ENCODE assay signal across 21 mouse cellular contexts in the genomic region with DNA sequence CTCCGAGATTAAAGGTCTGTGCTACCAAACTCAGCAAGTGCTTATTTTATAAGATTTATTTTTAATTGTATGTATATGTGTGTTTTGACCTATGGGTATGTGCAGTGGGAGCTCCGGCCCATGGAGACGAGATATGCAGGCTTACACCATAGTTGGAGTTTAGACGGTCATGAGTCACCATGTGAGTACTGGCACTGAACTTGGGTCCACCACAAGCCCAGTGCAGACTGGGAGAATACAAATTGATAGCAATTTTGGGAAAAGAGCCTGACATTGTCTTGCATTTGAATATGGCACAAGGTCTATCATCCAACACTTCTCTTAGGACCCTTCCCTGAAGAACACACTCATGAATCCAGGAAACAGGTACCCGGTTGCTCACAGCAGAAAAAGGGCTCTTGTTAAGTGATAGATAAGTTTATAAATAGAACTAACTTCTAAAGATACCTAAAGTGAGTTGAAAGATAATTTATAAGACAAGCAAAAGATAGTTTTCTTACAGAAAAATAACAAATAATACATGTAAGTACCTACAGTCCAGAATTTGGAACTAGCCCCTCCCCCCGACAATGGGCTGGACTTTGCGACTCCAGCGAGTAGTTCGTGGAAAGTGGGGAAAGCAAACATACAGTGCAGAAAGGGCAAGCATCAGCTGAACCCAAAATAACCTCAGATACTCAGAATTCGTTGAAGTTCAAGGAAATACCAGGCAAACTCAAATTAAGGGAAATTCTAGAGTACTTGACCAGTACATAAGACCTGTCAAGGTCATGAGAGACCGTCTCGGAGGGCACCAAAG. TPM values are rescaled to one million over a fixed set of nuclear protein-coding genes. Genes with fewer than 3 reads are reported as not detected.
DNase-seq lines count a peak whose midpoint lies in the region; ATAC-seq and TF ChIP-seq lines count a peak whose summit lies in the region.
"Had no signal": no experiment of that assay in that cellular context is flagged by ENCODE, and none has a peak within 500 bp of the region (broad histone marks: within the 10 kb centered on the region; RNA-seq: fewer than 3 reads in every experiment).

No protein-coding gene starts in this region.

- no peak overlapping the region for H3K4me3 ChIP-seq in kidney, adult 2 months (ENCODE audit: insufficient read depth, low read depth, low read length)
- no peak overlapping the region for H3K4me3 ChIP-seq in brown adipose tissue, adult 24 weeks (ENCODE audit: insufficient read depth, low read depth, low read length)
- no peak overlapping the region for H3K4me3 ChIP-seq in liver, embryonic 14.5 days (ENCODE audit: insufficient read depth in 1 of 2, low read depth in 2 of 2, low read length in 2 of 2)
- H3K4me3 ChIP-seq in forebrain, embryonic 10.5 days, result no peak overlapping the region
- H3K4me3 ChIP-seq in stomach, postnatal 0 days (ENCODE audit: low read depth, low read length), result no peak overlapping the region
- H3K4me3 ChIP-seq: embryonic facial prominence, embryonic 10.5 days; gastrocnemius, adult 2 months; heart, embryonic 10.5 days; hindbrain, embryonic 12.5 days had no signal

- no peaks in the 10 kb centered on the region for H3K27me3 ChIP-seq in kidney, adult 2 months (replicated peaks; ENCODE audit: control insufficient read depth, insufficient read depth, low read length)
- no peaks in the 10 kb centered on the region for H3K27me3 ChIP-seq in liver, embryonic 14.5 days (ENCODE audit: control insufficient read depth, insufficient read depth, low read length)
- H3K27me3 ChIP-seq in forebrain, embryonic 10.5 days (ENCODE audit: poor library complexity, severe bottlenecking), result no peaks in the 10 kb centered on the region
- no peaks in the 10 kb centered on the region for H3K27me3 ChIP-seq in stomach, postnatal 0 days (ENCODE audit: control insufficient read depth, insufficient read depth, low read length)
- H3K27me3 ChIP-seq: hindbrain, embryonic 12.5 days had no signal

- H3K36me3 ChIP-seq in kidney, adult 2 months (ENCODE audit: control insufficient read depth, insufficient read depth, low read length), result peaks cover 7% of the 10 kb centered on the region
- peaks cover 6% of the 10 kb centered on the region for H3K36me3 ChIP-seq in liver, embryonic 14.5 days (replicated peaks; ENCODE audit: control insufficient read depth, insufficient read depth, low read depth)
- H3K36me3 ChIP-seq in forebrain, embryonic 10.5 days (replicated peaks), result peaks cover 48% of the 10 kb centered on the region
- H3K36me3 ChIP-seq in stomach, postnatal 0 days (ENCODE audit: control insufficient read depth, insufficient read depth, low read length), result peaks cover 20% of the 10 kb centered on the region

- peak; percentile 58 for DNase-seq in kidney, adult 2 months
- DNase-seq in kidney, postnatal 4 days, result no peak
- peak in 1 of 3 experiments; percentile 20 for DNase-seq in liver, embryonic 14.5 days (ENCODE audit: low read depth in 3 of 3, low spot score in 3 of 3)
- peak; percentile 51 for DNase-seq in yolk sac, embryonic 10.5 days (ENCODE audit: low spot score)
- DNase-seq in forebrain, embryonic 10.5 days (ENCODE audit: extremely low spot score, low spot score), result no peak
- DNase-seq in urinary bladder, postnatal 4 days (ENCODE audit: low spot score in 2 of 2), result no peak
- no peak for DNase-seq in stomach, postnatal 0 days (ENCODE audit: low spot score)
- DNase-seq: adrenal gland, postnatal 14 days; cerebellum, adult 18-20 months; cerebellum, adult 9-11 months; cerebellum, postnatal 36 days; gastrocnemius, adult 2 months; gastrocnemius, postnatal 25 days; heart, postnatal 10 days; heart, postnatal 4 days had no signal

- TF ChIP-seq POLR2A in kidney, adult 2 months (IDR thresholded peaks at IDR 0.05; ENCODE audit: low read depth, low read length), result no peak

- H3K9me3 ChIP-seq in liver, embryonic 14.5 days (ENCODE audit: control insufficient read depth, low read length), result no peaks in the 10 kb centered on the region
- H3K9me3 ChIP-seq in forebrain, embryonic 10.5 days, result no peaks in the 10 kb centered on the region
- no peaks in the 10 kb centered on the region for H3K9me3 ChIP-seq in stomach, postnatal 0 days (ENCODE audit: control insufficient read depth, low read length)
- H3K9me3 ChIP-seq: embryonic facial prominence, embryonic 10.5 days; heart, embryonic 10.5 days; hindbrain, embryonic 12.5 days had no signal

- no peak overlapping the region for H3K27ac ChIP-seq in kidney, adult 2 months (ENCODE audit: insufficient read depth, low read depth, low read length)
- H3K27ac ChIP-seq in brown adipose tissue, adult 24 weeks (replicated peaks; ENCODE audit: low read depth, low read length), result 0 out of 2 replicates have a peak overlapping the region, but pooled peaks have one; percentile 11
- H3K27ac ChIP-seq in liver, embryonic 14.5 days, result no peak overlapping the region
- H3K27ac ChIP-seq in forebrain, embryonic 10.5 days, result no peak overlapping the region
- H3K27ac ChIP-seq in stomach, postnatal 0 days (replicated peaks), result no peak overlapping the region
- H3K27ac ChIP-seq: embryonic facial prominence, embryonic 10.5 days; gastrocnemius, adult 2 months; heart, embryonic 10.5 days; hindbrain, embryonic 12.5 days had no signal

- 0 out of 2 replicates have a peak, but pooled peaks have one; percentile 9 for TF ChIP-seq EP300 in liver, embryonic 14.5 days (IDR thresholded peaks at IDR 0.05; ENCODE audit: low read depth)
- no peak for TF ChIP-seq EP300 in stomach, postnatal 0 days (optimal IDR thresholded peaks at IDR 0.05)

- WGBS in kidney, adult 2 months, result 73% methylated on average over 12 of the region's 12 CpGs
- 80% methylated on average over 12 of the region's 12 CpGs for WGBS in liver, embryonic 14.5 days (ENCODE audit: insufficient replicate concordance)
- 95% methylated on average over 12 of the region's 12 CpGs for WGBS in forebrain, embryonic 10.5 days
- 88% methylated on average over 12 of the region's 12 CpGs for WGBS in stomach, postnatal 0 days

- H3K4me2 ChIP-seq in liver, embryonic 14.5 days (ENCODE audit: low read depth), result no peak overlapping the region
- no peak overlapping the region for H3K4me2 ChIP-seq in stomach, postnatal 0 days (replicated peaks; ENCODE audit: low read depth)
- H3K4me2 ChIP-seq: hindbrain, embryonic 12.5 days had no signal

- TF ChIP-seq CTCF in kidney, adult 2 months (conservative IDR thresholded peaks at IDR 0.05; ENCODE audit: insufficient read depth, insufficient read length, low read depth, low read length), result no peak
- no peak for TF ChIP-seq CTCF in liver, embryonic 14.5 days (IDR thresholded peaks at IDR 0.05; ENCODE audit: low read depth)
- no peak for TF ChIP-seq CTCF in stomach, postnatal 0 days (IDR thresholded peaks at IDR 0.05; ENCODE audit: low read depth)

- ATAC-seq in liver, embryonic 14.5 days (ENCODE audit: insufficient read depth), result peak; percentile 63
- no peak for ATAC-seq in stomach, postnatal 0 days (ENCODE audit: low FRiP score, low TSS enrichment)
- ATAC-seq: forebrain, embryonic 14.5 days; hindbrain, embryonic 16.5 days had no signal

- H3K4me1 ChIP-seq in kidney, adult 2 months (ENCODE audit: control insufficient read depth, insufficient read depth, low read length), result no peaks in the 10 kb centered on the region; the same call in 1 of the 2 replicates
- H3K4me1 ChIP-seq in brown adipose tissue, adult 24 weeks (ENCODE audit: control insufficient read depth, insufficient read depth, insufficient read length, low read length), result no peaks in the 10 kb centered on the region
- no peaks in the 10 kb centered on the region; a peak in 1 of 4 replicates for H3K4me1 ChIP-seq in liver, embryonic 14.5 days (replicated peaks; ENCODE audit: control insufficient read depth in 2 of 2, insufficient read depth in 2 of 2, low read length in 1 of 2)
- no peaks in the 10 kb centered on the region for H3K4me1 ChIP-seq in forebrain, embryonic 10.5 days
- no peaks in the 10 kb centered on the region for H3K4me1 ChIP-seq in stomach, postnatal 0 days (replicated peaks; ENCODE audit: control insufficient read depth, insufficient read depth)
- H3K4me1 ChIP-seq: embryonic facial prominence, embryonic 10.5 days; heart, embryonic 10.5 days; hindbrain, embryonic 12.5 days had no signal

- no peak overlapping the region for H3K9ac ChIP-seq in liver, embryonic 14.5 days (replicated peaks)
- H3K9ac ChIP-seq in stomach, postnatal 0 days (ENCODE audit: low read length), result no peak overlapping the region
- H3K9ac ChIP-seq: hindbrain, embryonic 12.5 days had no signal

RNA-seq across cellular contexts. Expression of a gene that starts 17.6 kb away (rescaled TPM):
- 0.05 TPM in 1 of 2 replicates, not detected in the other for polyA plus RNA-seq in kidney, adult 2 months (2012; rRNA removed)
- polyA plus RNA-seq in brown adipose tissue, adult 24 weeks (2012; ENCODE audit: insufficient read depth, insufficient read length, missing spikeins), result not detected in 2 replicates
- polyA plus RNA-seq in liver, embryonic 14.5 days (2012; rRNA removed), result 0.01 and 0.02 TPM in 2 replicates
- polyA plus RNA-seq in liver, embryonic 14.5 days (2014; fragmentation: Nextera tagmentation; extraction: Ambion mirVana), result not detected in 2 replicates
- not detected in 2 replicates for polyA plus RNA-seq in forebrain, embryonic 10.5 days (2016; fragmentation: Nextera tagmentation; extraction: Ambion mirVana)
- polyA plus RNA-seq in stomach, postnatal 0 days (2015; fragmentation: Nextera tagmentation; extraction: Ambion mirVana), result 0.12 and 0.24 TPM in 2 replicates
- polyA plus RNA-seq: embryonic facial prominence, embryonic 10.5 days; forebrain, embryonic 14.5 days; hindbrain, embryonic 12.5 days; hindbrain, embryonic 16.5 days had no signal

RNA-seq across cellular contexts. Expression of a gene that starts 32.8 kb away (rescaled TPM):
- 253 and 280 TPM in 2 replicates for polyA plus RNA-seq in kidney, adult 2 months (2012; rRNA removed)
- 4,023 and 4,386 TPM in 2 replicates for polyA plus RNA-seq in brown adipose tissue, adult 24 weeks (2012; ENCODE audit: insufficient read depth, insufficient read length, missing spikeins)
- polyA plus RNA-seq in liver, embryonic 14.5 days (2012; rRNA removed), result 42.0 and 60.7 TPM in 2 replicates
- 123 and 126 TPM in 2 replicates for polyA plus RNA-seq in liver, embryonic 14.5 days (2014; fragmentation: Nextera tagmentation; extraction: Ambion mirVana)
- 111 and 112 TPM in 2 replicates for polyA plus RNA-seq in forebrain, embryonic 10.5 days (2016; fragmentation: Nextera tagmentation; extraction: Ambion mirVana)
- 323 and 350 TPM in 2 replicates for polyA plus RNA-seq in stomach, postnatal 0 days (2015; fragmentation: Nextera tagmentation; extraction: Ambion mirVana)

RNA-seq across cellular contexts. Expression of a gene that starts 32.9 kb away (rescaled TPM):
- 116 and 122 TPM in 2 replicates for polyA plus RNA-seq in kidney, adult 2 months (2012; rRNA removed)
- 1,889 and 2,102 TPM in 2 replicates for polyA plus RNA-seq in brown adipose tissue, adult 24 weeks (2012; ENCODE audit: insufficient read depth, insufficient read length, missing spikeins)
- polyA plus RNA-seq in liver, embryonic 14.5 days (2012; rRNA removed), result 28.3 and 40.0 TPM in 2 replicates
- polyA plus RNA-seq in liver, embryonic 14.5 days (2014; fragmentation: Nextera tagmentation; extraction: Ambion mirVana), result 73.9 and 84.9 TPM in 2 replicates
- polyA plus RNA-seq in forebrain, embryonic 10.5 days (2016; fragmentation: Nextera tagmentation; extraction: Ambion mirVana), result 104 and 109 TPM in 2 replicates
- polyA plus RNA-seq in stomach, postnatal 0 days (2015; fragmentation: Nextera tagmentation; extraction: Ambion mirVana), result 201 and 213 TPM in 2 replicates

RNA-seq across cellular contexts. Expression of a gene that starts 44.5 kb away (rescaled TPM):
- 18.2 and 20.0 TPM in 2 replicates for polyA plus RNA-seq in kidney, adult 2 months (2012; rRNA removed)
- 10.4 and 12.5 TPM in 2 replicates for polyA plus RNA-seq in brown adipose tissue, adult 24 weeks (2012; ENCODE audit: insufficient read depth, insufficient read length, missing spikeins)
- 13.3 and 13.5 TPM in 2 replicates for polyA plus RNA-seq in liver, embryonic 14.5 days (2012; rRNA removed)
- polyA plus RNA-seq in liver, embryonic 14.5 days (2014; fragmentation: Nextera tagmentation; extraction: Ambion mirVana), result 12.5 and 14.8 TPM in 2 replicates
- polyA plus RNA-seq in forebrain, embryonic 10.5 days (2016; fragmentation: Nextera tagmentation; extraction: Ambion mirVana), result 22.7 and 23.6 TPM in 2 replicates
- polyA plus RNA-seq in stomach, postnatal 0 days (2015; fragmentation: Nextera tagmentation; extraction: Ambion mirVana), result 25.5 and 26.7 TPM in 2 replicates

Comparison
In these comparisons a context has a peak if more than half of its experiments do, and no peak if none do; other contexts are left out.
1. DNase-seq: peak in kidney, adult 2 months (single experiment) and yolk sac, embryonic 10.5 days (single experiment); none in kidney, postnatal 4 days (0 of 2), forebrain, embryonic 10.5 days (single experiment), urinary bladder, postnatal 4 days (0 of 2) and stomach, postnatal 0 days (single experiment).
2. RNA of a gene that starts 32.8 kb away (polyA plus RNA-seq): 4,023 to 4,386 TPM in brown adipose tissue, adult 24 weeks; 323 to 350 TPM in stomach, postnatal 0 days, 253 to 280 TPM in kidney, adult 2 months, 42.0 to 126 TPM in liver, embryonic 14.5 days and 111 to 112 TPM in forebrain, embryonic 10.5 days; every median in the first group is over 10 times any median in the second.